8 mouse cellular contexts compared by ENCODE assay signal in genomic region chr4:132074077-132074932, GRCm38 (mm10). TPM values are rescaled to one million over a fixed set of nuclear protein-coding genes. Genes with fewer than 3 reads are reported as not detected.
DNase-seq lines count a peak whose midpoint lies in the region; ATAC-seq and TF ChIP-seq lines count a peak whose summit lies in the region.

Gm10300 (plus strand) TSS chr4:132074697.

- peaks cover 0 to 16% of the 10 kb centered on the region in 2 experiments for H3K36me3 ChIP-seq in CH12.LX (replicated peaks in 1 of 2; ENCODE audit: control insufficient read depth in 1 of 2, insufficient read depth in 1 of 2, low read length in 1 of 2)
- no peaks in the 10 kb centered on the region for H3K36me3 ChIP-seq in forebrain, embryonic 11.5 days (ENCODE audit: control insufficient read depth, insufficient read depth, low read length)

- peak within 1 kb of the TSS; percentile 76 to 82 (median 77) for H3K4me3 ChIP-seq in CH12.LX (replicated peaks in 1 of 3; ENCODE audit: low read depth in 2 of 3, low read length in 2 of 3, poor library complexity in 1 of 3)
- peak within 1 kb of the TSS; percentile 57 for H3K4me3 ChIP-seq in forebrain, embryonic 11.5 days (ENCODE audit: low read depth, low read length)

- in situ Hi-C loops in CH12.LX (cut with MboI; ENCODE audit: low pct_ligation_motif_present, low pct_unique_long_range_greater_than_20kb, low sequenced_read_pairs): loop anchor here (10.0 kb wide), 1 partner anchor 170 kb away; no protein-coding TSS in a partner anchor

- H3K27ac ChIP-seq in CH12.LX (ENCODE audit: insufficient read depth, low read depth): no peak within 1 kb of the TSS
- no peak within 1 kb of the TSS for H3K27ac ChIP-seq in forebrain, embryonic 11.5 days (ENCODE audit: low read depth, low read length)

- no peak for DNase-seq in CH12.LX (ENCODE audit: extremely low read depth)
- DNase-seq in adrenal gland, postnatal 10 days: peak; percentile 72
- peak; percentile 63 for DNase-seq in forebrain, embryonic 11.5 days (ENCODE audit: low spot score)
- DNase-seq in heart, postnatal 10 days: peak; percentile 63 to 69
- DNase-seq in kidney, postnatal 36 days: peak; percentile 68 to 71
- DNase-seq in spleen, postnatal 36 days (ENCODE audit: low spot score in 2 of 2): peak; percentile 46 to 49

- dilution Hi-C loops in CH12.LX (cut with MboI; ENCODE audit: extremely low pct_ligation_motif_present, extremely low pct_unique_long_range_greater_than_20kb, low sequenced_read_pairs): no loop called here

- peak within 1 kb of the TSS; percentile 42 for H3K9ac ChIP-seq in CH12.LX (ENCODE audit: insufficient read depth, low read depth)
- H3K9ac ChIP-seq in forebrain, embryonic 11.5 days (ENCODE audit: low read length): peak within 1 kb of the TSS; percentile 65

- no peaks in the 10 kb centered on the region for H3K27me3 ChIP-seq in CH12.LX (replicated peaks)
- H3K27me3 ChIP-seq in forebrain, embryonic 11.5 days (ENCODE audit: control insufficient read depth, insufficient read depth, low read length): peaks cover 13% of the 10 kb centered on the region; the same call in 1 of the 2 replicates

- peak; percentile 42 for ATAC-seq in forebrain, embryonic 11.5 days (replicated peaks; ENCODE audit: low FRiP score)
- peak; percentile 38 for ATAC-seq in megakaryocyte, adult 5-6 weeks (ENCODE audit: poor library complexity, severe bottlenecking)
- ATAC-seq in monocyte, adult 5-6 weeks (replicated peaks; ENCODE audit: insufficient number of reproducible peaks, low FRiP score, low TSS enrichment, poor library complexity, severe bottlenecking): no peak; the same call in 1 of the 2 replicates

- H3K4me1 ChIP-seq in CH12.LX (ENCODE audit: control insufficient read depth in 1 of 2, insufficient read depth in 2 of 2): peaks cover 4 to 30% of the 10 kb centered on the region in 2 experiments
- peaks cover 6% of the 10 kb centered on the region; the same call in 1 of the 2 replicates for H3K4me1 ChIP-seq in forebrain, embryonic 11.5 days (replicated peaks; ENCODE audit: control insufficient read depth, insufficient read depth, low read length)

- H3K9me3 ChIP-seq in CH12.LX (replicated peaks; ENCODE audit: low read length): no peaks in the 10 kb centered on the region
- H3K9me3 ChIP-seq in forebrain, embryonic 11.5 days (ENCODE audit: control insufficient read depth, low read length): no peaks in the 10 kb centered on the region

- no peaks in the 10 kb centered on the region for H3K79me2 ChIP-seq in CH12.LX (replicated peaks; ENCODE audit: control insufficient read depth, extremely low read depth, insufficient read depth, poor library complexity, severe bottlenecking)

- no peak for TF ChIP-seq EP300 in CH12.LX (IDR thresholded peaks at IDR 0.05; ENCODE audit: low read length)

- H3K4me2 ChIP-seq in CH12.LX (ENCODE audit: insufficient read depth, low read depth, poor library complexity, severe bottlenecking): peak within 1 kb of the TSS; percentile 75
- H3K4me2 ChIP-seq in forebrain, embryonic 11.5 days (ENCODE audit: low read depth, low read length, severe bottlenecking): peak within 1 kb of the TSS; percentile 96

- TF ChIP-seq RAD21 in CH12.LX (IDR thresholded peaks at IDR 0.05; ENCODE audit: low read depth, low read length): no peak

- intact Hi-C loops in heart, postnatal 10 days (cut with DNase I): loop anchor here (2.0 kb wide), 1 partner anchor 36 kb away; no protein-coding TSS in a partner anchor

- TF ChIP-seq CTCF in CH12.LX (conservative IDR thresholded peaks at IDR 0.05 in 1 of 2, IDR thresholded peaks at IDR 0.05 in 1 of 2; ENCODE audit: low read depth in 2 of 2, low read length in 2 of 2): no peak

- TF ChIP-seq POLR2A in CH12.LX (IDR thresholded peaks at IDR 0.05; ENCODE audit: low read depth, low read length): no peak

- WGBS in forebrain, embryonic 11.5 days: under 1% methylated on average over 42 of the region's 42 CpGs

TF ChIP-seq in CH12.LX, 34 proteins besides CTCF, POLR2A, EP300 and RAD21:
- TF ChIP-seq CHD1 (IDR thresholded peaks at IDR 0.05; ENCODE audit: low read depth, low read length): no peak
- no peak for TF ChIP-seq MAZ (IDR thresholded peaks at IDR 0.05; ENCODE audit: low read depth, low read length)
- no peak for TF ChIP-seq ZC3H11A (IDR thresholded peaks at IDR 0.05; ENCODE audit: low read depth, low read length)
- TF ChIP-seq NRF1 (IDR thresholded peaks at IDR 0.05; ENCODE audit: low read depth, low read length): 0 out of 2 replicates have a peak, but pooled peaks have one; percentile 17
- 0 out of 2 replicates have a peak, but pooled peaks have one; percentile 31 for TF ChIP-seq UBTF (IDR thresholded peaks at IDR 0.05; ENCODE audit: low read depth, low read length)

RNA-seq across cellular contexts. Expression of gene Gm10300, which starts in this region (rescaled TPM):
- 0.08 TPM in 2 replicates for total RNA-seq in CH12.LX (2012; rRNA removed)
- not detected in 2 replicates for total RNA-seq in CH12.LX (2014; rRNA removed)
- not detected in 2 replicates for polyA plus RNA-seq in CH12.LX (2012; ENCODE audit: insufficient read length, low read depth)
- total RNA-seq in adrenal gland, postnatal 10 days (2021): under 1 TPM; 0.15 to 0.55 TPM
- polyA plus RNA-seq in forebrain, embryonic 11.5 days (2014; fragmentation: Nextera tagmentation; extraction: Ambion mirVana): not detected in 2 replicates
- under 1 TPM in 1 of 2 experiments, not detected in 1; 0.10 TPM for total RNA-seq in heart, postnatal 10 days (2021)
- total RNA-seq in megakaryocyte, adult 5-6 weeks (2015): 0.16 TPM in 1 of 2 replicates, not detected in the other
- total RNA-seq in megakaryocyte, adult 5-6 weeks (2017): 0.33 and 0.37 TPM in 2 replicates
- total RNA-seq in monocyte, adult 5-6 weeks (2017): 0.19 to 2.2 TPM (median 0.85 TPM) in 3 replicates

Comparison
In these comparisons a context has a peak if more than half of its experiments do, and no peak if none do; other contexts are left out.
1. Peak in DNase-seq in adrenal gland, postnatal 10 days; RNA of the gene not detected or under 1 TPM.
2. Peak in DNase-seq, ATAC-seq, H3K4me3 ChIP-seq, H3K9ac ChIP-seq and H3K4me2 ChIP-seq in forebrain, embryonic 11.5 days; RNA of the gene not detected or under 1 TPM.
3. Peak in DNase-seq in heart, postnatal 10 days; RNA of the gene not detected or under 1 TPM.
4. Peak in ATAC-seq in megakaryocyte, adult 5-6 weeks; RNA of the gene not detected or under 1 TPM.